Mouse (Mus musculus): Measurements from ENCODE around the gene Micu1.

GRCm38 (mm10) chr10:59897511-59897910 lies 195.2 kb downstream of the Micu1 start:
- no peak for TF ChIP-seq POLR2A (IDR thresholded peaks at IDR 0.05; ENCODE audit: borderline replicate concordance, extremely low read depth, low read depth, low read length)
- no peak for TF ChIP-seq CTCF (IDR thresholded peaks at IDR 0.05; ENCODE audit: insufficient read depth, low read length)
